17 mouse cellular contexts compared by ENCODE assay signal in the genomic region with DNA sequence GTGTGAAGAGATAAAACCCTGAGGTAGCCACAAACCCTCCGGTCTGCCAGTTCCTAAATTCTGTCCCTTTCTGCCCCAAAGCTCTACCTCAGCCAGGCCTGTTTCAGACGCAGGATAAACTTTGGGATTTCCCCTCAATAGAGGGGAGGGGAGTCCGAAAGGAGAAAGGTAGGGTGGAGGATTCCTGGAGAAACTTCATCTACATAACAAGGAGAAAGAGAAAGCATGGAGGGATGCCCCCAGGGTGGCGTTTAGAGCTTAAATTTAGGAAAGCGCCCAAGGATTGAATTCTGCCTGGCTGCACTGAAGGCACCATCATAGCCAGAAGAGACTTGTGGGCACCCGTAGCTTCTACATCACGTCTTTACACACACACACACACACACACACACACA.
DNase-seq lines count a peak whose midpoint lies in the region; ATAC-seq and TF ChIP-seq lines count a peak whose summit lies in the region.
"Had no signal": no experiment of that assay in that cellular context is flagged by ENCODE, and none has a peak within 500 bp of the region (broad histone marks: within the 10 kb centered on the region; RNA-seq: fewer than 3 reads in every experiment).

No protein-coding gene starts in this region.

- intact Hi-C loops in left cerebral cortex, adult 2 months (cut with DNase I), result no loop called here

- 30% methylated on average over 7 of the region's 7 CpGs for WGBS in heart, embryonic 15.5 days
- WGBS in forebrain, embryonic 12.5 days, result 14% methylated on average over 7 of the region's 7 CpGs

- no peak for TF ChIP-seq POLR2A in ES-Bruce4 (IDR thresholded peaks at IDR 0.05; ENCODE audit: insufficient read depth, low read length)

- no peaks in the 10 kb centered on the region for H3K36me3 ChIP-seq in heart, embryonic 15.5 days
- H3K36me3 ChIP-seq in E14TG2a.4 (ENCODE audit: insufficient read depth, low read length) (peaks cover 15% of the 10 kb centered on the region), ES-Bruce4 (ENCODE audit: control insufficient read depth, insufficient read depth, low read length, poor library complexity, severe bottlenecking) (no peaks in the 10 kb centered on the region)
- H3K36me3 ChIP-seq in forebrain, embryonic 12.5 days (replicated peaks), result no peaks in the 10 kb centered on the region
- H3K36me3 ChIP-seq: embryonic facial prominence, embryonic 12.5 days; hindbrain, embryonic 12.5 days; limb, embryonic 15.5 days had no signal

- H3K9ac ChIP-seq in heart, embryonic 15.5 days, result no peak overlapping the region
- H3K9ac ChIP-seq in ES-Bruce4 (ENCODE audit: low read depth, poor library complexity, severe bottlenecking), result peak overlapping the region; percentile 34; the same call in 1 of the 2 replicates
- no peak overlapping the region for H3K9ac ChIP-seq in forebrain, embryonic 12.5 days
- H3K9ac ChIP-seq: embryonic facial prominence, embryonic 12.5 days; hindbrain, embryonic 12.5 days; limb, embryonic 15.5 days had no signal

- no peak for ATAC-seq in heart, embryonic 15.5 days (replicated peaks; ENCODE audit: insufficient number of reproducible peaks, insufficient read depth, low FRiP score, low read depth)
- no peak for ATAC-seq in forebrain, embryonic 12.5 days (ENCODE audit: low FRiP score)

- TF ChIP-seq CTCF in E14TG2a.4 (conservative IDR thresholded peaks at IDR 0.05; ENCODE audit: low read length) (no peak), ES-Bruce4 (IDR thresholded peaks at IDR 0.05; ENCODE audit: low read depth, low read length) (no peak)
- TF ChIP-seq CTCF in left cerebral cortex, adult 2 months (IDR thresholded peaks at IDR 0.05), result no peak

- H3K27ac ChIP-seq in heart, embryonic 15.5 days, result no peak overlapping the region
- H3K27ac ChIP-seq in ES-Bruce4 (ENCODE audit: insufficient read depth, low read length), result peak overlapping the region; percentile 96
- H3K27ac ChIP-seq in forebrain, embryonic 12.5 days, result no peak overlapping the region
- no peak overlapping the region for H3K27ac ChIP-seq in left cerebral cortex, adult 2 months
- H3K27ac ChIP-seq: embryonic facial prominence, embryonic 12.5 days; gastrocnemius, adult 2 months; hindbrain, embryonic 12.5 days; limb, embryonic 15.5 days had no signal

- no peaks in the 10 kb centered on the region for H3K9me3 ChIP-seq in heart, embryonic 15.5 days (replicated peaks)
- peaks cover 8% of the 10 kb centered on the region for H3K9me3 ChIP-seq in E14TG2a.4 (ENCODE audit: low read length)
- peaks cover 9% of the 10 kb centered on the region for H3K9me3 ChIP-seq in ES-Bruce4 (replicated peaks; ENCODE audit: control insufficient read depth, insufficient read depth, low read length, poor library complexity, severe bottlenecking)
- H3K9me3 ChIP-seq in forebrain, embryonic 12.5 days, result no peaks in the 10 kb centered on the region
- H3K9me3 ChIP-seq: embryonic facial prominence, embryonic 12.5 days; hindbrain, embryonic 12.5 days; limb, embryonic 15.5 days had no signal

- H3K4me3 ChIP-seq in heart, embryonic 15.5 days, result no peak overlapping the region
- H3K4me3 ChIP-seq in E14TG2a.4 (replicated peaks; ENCODE audit: low read length), result peak overlapping the region; percentile 66
- peak overlapping the region; percentile 40 for H3K4me3 ChIP-seq in ES-Bruce4 (ENCODE audit: low read depth, low read length)
- H3K4me3 ChIP-seq in forebrain, embryonic 12.5 days (replicated peaks), result no peak overlapping the region
- no peak overlapping the region for H3K4me3 ChIP-seq in left cerebral cortex, adult 2 months
- H3K4me3 ChIP-seq: embryonic facial prominence, embryonic 12.5 days; gastrocnemius, adult 2 months; hindbrain, embryonic 12.5 days; limb, embryonic 15.5 days had no signal

- H3K4me2 ChIP-seq in heart, embryonic 15.5 days, result peak overlapping the region; percentile 28; the same call in 1 of the 2 replicates
- H3K4me2 ChIP-seq in forebrain, embryonic 12.5 days, result peak overlapping the region; percentile 25
- H3K4me2 ChIP-seq: embryonic facial prominence, embryonic 12.5 days; hindbrain, embryonic 12.5 days; limb, embryonic 15.5 days had no signal

- DNase-seq in heart, adult 11 months, result no peak
- DNase-seq in left cerebral cortex, adult 2 months (ENCODE audit: extremely low spot score in 1 of 2, low spot score in 2 of 2), result no peak
- DNase-seq in embryo, embryonic 11 days, result no peak
- no peak for DNase-seq in cerebellum, adult 8-10 months
- DNase-seq: adrenal gland, postnatal 25 days; cerebellum, adult 18-20 months; gastrocnemius, adult 2 months; kidney, adult 18-20 months; kidney, postnatal 10 days; thymus, postnatal 4 days had no signal

- H3K27me3 ChIP-seq in heart, embryonic 15.5 days, result peaks cover 19% of the 10 kb centered on the region
- H3K27me3 ChIP-seq in E14TG2a.4 (ENCODE audit: insufficient read depth, low read length) (no peaks in the 10 kb centered on the region), ES-Bruce4 (ENCODE audit: control insufficient read depth, insufficient read depth, low read length, poor library complexity, severe bottlenecking) (no peaks in the 10 kb centered on the region)
- peaks cover 46% of the 10 kb centered on the region for H3K27me3 ChIP-seq in forebrain, embryonic 12.5 days

- H3K4me1 ChIP-seq in heart, embryonic 15.5 days (replicated peaks), result peaks cover 17% of the 10 kb centered on the region
- H3K4me1 ChIP-seq in E14TG2a.4 (replicated peaks; ENCODE audit: low read depth, low read length) (peaks cover 64% of the 10 kb centered on the region), ES-Bruce4 (ENCODE audit: control insufficient read depth, insufficient read depth, low read length) (peaks cover 7% of the 10 kb centered on the region)
- peaks cover 32% of the 10 kb centered on the region for H3K4me1 ChIP-seq in forebrain, embryonic 12.5 days

- TF ChIP-seq EP300 in ES-Bruce4 (IDR thresholded peaks at IDR 0.05; ENCODE audit: insufficient read depth, low read depth, low read length), result 0 out of 2 replicates have a peak, but pooled peaks have one; percentile 16

Comparison
In these comparisons a context has a peak if more than half of its experiments do, and no peak if none do; other contexts are left out.
1. H3K4me3 ChIP-seq: peak in E14TG2a.4 (single experiment) and ES-Bruce4 (single experiment); none in heart, embryonic 15.5 days (single experiment), forebrain, embryonic 12.5 days (single experiment) and left cerebral cortex, adult 2 months (single experiment).